Mouse (Mus musculus): ENCODE results near the gene Zbtb8a.
A peak's percentile ranks its signal among the peaks of the same experiment; 100 is the strongest.
"Not testable (repeated sequence)": the region's sequence is repeated elsewhere in the genome, so short reads cannot be mapped to it uniquely, and the experiment has no call there.

Zbtb8a gene

DNA sequence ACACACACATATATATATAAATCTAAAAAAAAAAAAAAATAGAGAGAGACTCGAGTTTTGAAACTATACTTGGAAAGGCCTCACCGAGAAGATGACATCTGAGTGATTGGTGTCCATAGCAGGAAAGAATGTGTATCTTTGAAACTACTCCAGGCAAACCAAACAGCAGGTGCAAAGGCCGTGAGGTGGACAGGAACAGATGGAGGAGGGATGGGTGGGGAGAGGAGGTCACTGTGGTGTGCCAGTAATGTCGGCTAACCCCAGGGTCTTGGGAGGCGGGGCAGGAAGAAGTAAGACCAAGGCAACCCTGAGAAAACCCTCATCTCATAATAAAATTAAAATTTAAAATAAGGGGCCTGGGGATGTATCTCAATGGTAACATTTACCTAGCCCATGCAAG lies 2.1 kb downstream of the Zbtb8a start:
- DNase-seq, result no peak

DNA sequence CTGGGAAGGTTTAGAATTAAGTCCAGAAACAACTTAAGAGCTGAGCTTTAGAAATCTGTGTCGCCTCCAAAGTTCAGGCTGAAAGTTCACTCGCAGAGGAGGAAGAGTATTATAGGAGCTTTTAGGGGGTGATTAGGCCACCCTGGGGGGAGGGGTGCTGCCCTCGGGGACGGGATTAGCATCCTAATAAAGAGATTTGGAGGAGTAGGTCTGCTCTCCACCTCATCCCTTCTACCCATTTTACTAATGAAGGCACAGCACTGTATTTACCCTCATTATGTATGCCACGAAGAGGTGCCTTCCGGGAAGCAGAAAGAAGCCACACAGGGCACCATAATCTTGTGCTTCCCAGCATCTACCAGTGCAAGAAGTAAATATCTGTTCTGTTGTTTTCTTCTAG lies 2.9 kb downstream of the Zbtb8a start:
- no peak for DNase-seq

- DNase-seq, result no peak
Measured at GRCm38 (mm10) chr4:129374219-129374755, 3.6 kb downstream of the Zbtb8a start.

DNA sequence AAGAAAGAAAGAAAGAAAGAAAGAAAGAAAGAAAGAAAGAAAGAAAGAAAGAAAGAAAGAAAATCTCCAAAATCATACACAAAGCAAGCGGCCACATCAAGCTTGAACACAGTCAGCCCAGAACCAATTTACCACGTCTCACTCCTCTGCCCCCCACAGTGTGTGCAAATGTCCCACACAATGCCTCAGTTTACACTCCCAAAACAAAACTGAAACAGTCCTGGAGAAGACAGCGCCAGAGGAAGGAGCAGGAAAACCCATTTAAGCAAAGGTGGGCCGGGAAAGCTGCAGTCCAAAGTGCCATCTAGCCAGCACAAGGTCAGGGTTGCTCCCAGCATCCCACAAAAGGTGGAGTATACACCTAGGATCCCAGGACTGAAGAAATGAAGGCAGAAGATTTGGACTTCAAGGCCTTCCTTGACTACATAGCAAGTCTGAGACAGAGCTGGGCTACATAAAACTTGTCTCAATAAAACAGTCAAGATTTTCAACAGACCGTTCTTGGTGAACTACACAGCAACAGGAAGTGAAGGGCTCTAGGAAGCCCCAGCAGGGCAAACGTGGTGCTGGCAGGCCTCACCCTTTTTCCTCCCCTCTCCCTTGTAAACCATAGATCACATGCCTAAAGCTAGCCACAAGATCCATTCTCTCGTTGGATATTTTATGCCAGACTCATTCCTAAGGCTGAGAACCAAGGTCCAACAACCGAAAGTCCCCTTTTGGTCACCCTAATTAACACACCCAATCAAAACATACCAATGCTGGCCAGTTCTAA lies 4.5 kb downstream of the Zbtb8a start:
- no peak for DNase-seq

GRCm38 (mm10) chr4:129371391-129371790 lies 6.5 kb downstream of the Zbtb8a start:
- DNase-seq, result no peak

GRCm38 (mm10) chr4:129365224-129365623 lies 12.7 kb downstream of the Zbtb8a start:
- DNase-seq, result no peak

DNA sequence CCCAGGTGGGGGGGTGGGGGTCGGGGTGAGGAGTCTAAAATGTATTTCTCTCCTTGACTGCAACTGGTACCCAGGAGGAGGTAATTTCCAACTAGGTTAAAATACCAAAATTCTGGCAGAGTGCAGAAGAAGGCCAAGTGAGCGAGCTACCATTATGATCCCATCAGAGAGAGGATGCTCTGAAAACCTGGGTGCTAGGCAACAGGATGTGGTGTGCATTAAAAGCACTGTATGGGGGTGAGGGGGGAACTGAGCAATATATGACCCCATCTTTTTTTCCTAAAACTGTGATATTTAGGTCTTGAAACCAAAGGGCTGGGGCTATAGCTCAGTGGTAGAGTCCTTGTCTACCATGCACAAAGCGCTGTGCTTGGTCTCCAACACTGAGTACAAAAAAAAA lies 13.5 kb downstream of the Zbtb8a start:
- no peak for DNase-seq

GRCm38 (mm10) chr4:129363463-129363862 lies 14.5 kb downstream of the Zbtb8a start:
- DNase-seq, result no peak

DNA sequence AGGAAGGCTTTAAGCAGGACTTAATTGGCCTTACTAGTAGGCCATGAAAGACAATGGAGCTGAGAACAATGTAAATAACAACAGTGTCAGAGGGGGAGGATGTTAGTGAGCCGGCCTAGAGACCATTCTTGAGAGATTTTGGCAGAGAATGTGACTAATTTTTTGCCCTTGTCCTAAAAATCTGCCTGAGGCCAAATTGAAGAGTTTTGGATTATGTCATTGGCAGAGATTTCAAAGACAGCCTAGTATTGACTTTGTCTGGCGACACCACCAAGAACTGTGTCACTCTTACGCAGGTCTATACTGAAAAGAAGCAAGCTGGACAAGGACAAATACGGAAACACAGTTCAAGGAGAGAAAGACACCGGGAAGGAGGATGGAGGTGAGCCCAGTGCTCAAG lies 15.1 kb downstream of the Zbtb8a start:
- DNase-seq, result no peak

- DNase-seq, result not testable (repeated sequence)
Measured at GRCm38 (mm10) chr4:129362238-129362637, 15.7 kb downstream of the Zbtb8a start.

DNA sequence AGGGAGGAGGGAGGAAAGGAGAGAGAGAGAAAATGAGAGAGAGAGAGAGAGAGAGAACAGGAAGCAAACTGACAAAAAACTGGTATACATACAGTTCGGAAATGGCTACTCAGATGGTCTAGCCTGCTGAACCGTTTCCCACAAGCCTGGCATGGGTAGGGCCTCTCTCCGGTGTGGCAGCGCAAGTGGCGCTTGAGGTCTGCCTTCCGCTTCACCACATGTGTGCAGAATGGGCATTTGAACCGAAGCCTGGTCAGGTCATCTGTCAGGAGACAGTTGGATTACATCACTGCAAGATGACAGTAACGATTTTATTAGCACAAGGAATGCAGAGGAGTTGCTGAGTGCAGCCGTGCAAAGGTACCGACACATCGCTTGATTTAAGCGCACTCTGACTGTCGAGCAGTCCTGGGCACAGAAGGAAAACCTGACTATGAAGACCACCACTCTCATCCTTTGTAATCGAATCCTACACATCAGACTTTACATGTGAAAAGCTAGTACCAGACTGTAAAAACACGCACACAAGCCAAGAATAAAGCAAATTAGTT lies 20.2 kb downstream of the Zbtb8a start:
- no peak for DNase-seq

DNA sequence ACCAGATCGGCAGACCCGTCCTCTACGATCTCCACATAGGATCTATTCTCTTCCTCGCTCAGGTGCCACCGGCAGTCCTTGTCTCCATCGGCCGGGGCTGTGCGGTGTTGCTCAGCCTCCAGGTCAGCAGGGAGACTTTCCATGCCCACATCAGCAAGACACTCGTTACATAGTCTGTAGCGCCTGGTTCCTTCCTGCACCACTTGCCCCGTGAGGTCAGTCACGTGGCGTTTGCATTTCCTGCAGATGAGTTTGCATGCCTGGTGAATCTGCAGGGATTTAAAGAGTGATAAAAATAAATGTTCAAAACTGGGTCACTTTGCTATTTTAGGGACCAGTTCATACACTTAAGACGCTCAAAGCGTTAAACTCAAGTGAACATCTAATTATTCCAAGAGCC lies 23.7 kb downstream of the Zbtb8a start:
- no peak for DNase-seq

- DNase-seq, result no peak
Measured at GRCm38 (mm10) chr4:129353176-129353575, 24.7 kb downstream of the Zbtb8a start.

- DNase-seq, result no peak
Measured at GRCm38 (mm10) chr4:129351111-129351510, 26.8 kb downstream of the Zbtb8a start.

- DNase-seq, result peak; percentile 80
Measured at GRCm38 (mm10) chr4:129350644-129351043, 27.3 kb downstream of the Zbtb8a start.

DNA sequence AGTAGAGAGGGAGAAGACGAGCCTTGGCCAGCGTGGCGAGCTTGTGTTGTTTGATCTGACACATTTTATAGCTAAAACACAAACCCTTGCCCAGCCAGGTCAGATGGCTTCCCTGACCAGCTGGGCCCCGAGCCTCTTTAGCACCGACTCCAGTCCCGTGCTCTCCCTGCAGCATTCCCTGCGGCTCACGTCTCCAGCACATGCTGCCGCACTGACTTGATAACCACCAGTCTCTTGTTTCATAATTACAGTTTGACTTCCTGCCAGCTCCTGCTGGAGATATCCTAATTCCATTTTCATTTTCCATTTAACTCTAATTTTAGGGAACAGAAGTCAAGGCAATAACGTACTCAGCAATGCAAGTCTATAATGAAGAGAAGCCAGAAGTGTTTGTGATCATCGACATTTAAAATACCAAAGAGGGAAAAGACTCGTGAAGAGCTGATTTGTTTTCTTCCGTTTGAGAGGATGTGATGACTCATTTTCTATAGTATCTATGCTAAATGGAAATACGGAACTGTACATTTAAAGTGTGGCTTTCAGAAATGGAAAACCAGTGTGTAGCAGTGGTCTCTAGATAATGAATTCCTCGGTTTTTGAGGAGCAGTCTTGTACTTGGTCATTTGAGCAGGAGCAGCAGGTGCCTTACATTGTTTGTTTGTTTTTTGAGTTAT lies 31.3 kb downstream of the Zbtb8a start:
- DNase-seq, result no peak

DNA sequence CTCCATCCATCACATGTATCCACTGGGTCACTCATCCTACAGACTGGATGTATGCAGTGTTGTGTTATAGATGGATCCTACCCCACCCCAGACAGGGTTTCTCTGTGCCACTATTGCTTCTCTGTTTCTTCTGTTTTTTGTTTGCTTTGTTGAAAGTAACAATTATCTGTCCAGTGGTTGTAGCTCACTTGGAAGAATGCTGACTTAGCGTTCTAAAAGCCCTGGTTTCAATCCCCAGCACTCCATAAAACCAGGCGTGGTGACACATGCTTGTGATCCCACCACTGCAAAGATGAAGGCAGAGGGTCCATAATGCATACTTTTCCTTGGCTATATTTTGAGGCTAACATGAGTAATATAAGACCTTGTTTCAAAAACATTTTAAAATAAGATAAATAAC lies 35.2 kb downstream of the Zbtb8a start:
- DNase-seq, result no peak

DNA sequence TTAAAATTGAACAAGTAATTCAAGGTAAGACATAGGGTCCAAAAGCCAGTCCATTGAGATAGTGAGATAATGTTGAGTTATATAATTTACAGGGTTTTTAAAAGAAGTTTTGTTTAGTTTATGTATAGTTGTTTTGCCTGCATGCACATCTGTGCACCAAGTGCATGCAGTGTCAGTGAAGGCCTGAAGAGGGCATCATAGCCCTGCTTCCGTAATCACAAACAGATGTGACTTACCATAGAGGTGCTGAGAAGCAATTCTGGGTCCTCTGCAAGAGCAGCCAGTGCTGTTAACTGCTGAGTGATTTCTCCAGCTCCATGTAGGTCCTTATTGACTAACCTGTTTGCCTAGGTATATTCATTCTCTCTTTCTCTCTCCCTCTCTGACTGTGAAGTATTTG lies 36.0 kb downstream of the Zbtb8a start:
- DNase-seq, result no peak

DNA sequence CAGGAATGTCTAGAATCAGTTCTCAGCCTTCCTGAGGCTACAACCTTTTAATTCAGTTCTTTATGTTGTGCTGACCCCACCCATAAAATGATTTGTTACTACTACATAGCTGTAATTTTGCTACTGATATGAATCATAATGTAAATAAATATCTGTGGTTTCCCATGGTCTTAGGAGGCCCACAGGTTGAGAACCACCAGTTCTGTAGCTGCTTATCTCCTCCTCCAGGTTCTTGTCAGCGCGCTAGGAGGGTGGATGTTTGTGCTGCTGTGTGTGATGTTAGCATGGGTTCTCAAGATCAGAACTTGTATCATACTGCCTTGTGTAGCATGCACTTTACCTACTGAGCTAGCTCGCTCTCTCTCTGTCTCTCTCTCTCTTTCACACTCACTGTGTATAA lies 38.2 kb downstream of the Zbtb8a start:
- DNase-seq, result no peak

- no peak for DNase-seq
Measured at GRCm38 (mm10) chr4:129336291-129336690, 41.6 kb downstream of the Zbtb8a start.

DNA sequence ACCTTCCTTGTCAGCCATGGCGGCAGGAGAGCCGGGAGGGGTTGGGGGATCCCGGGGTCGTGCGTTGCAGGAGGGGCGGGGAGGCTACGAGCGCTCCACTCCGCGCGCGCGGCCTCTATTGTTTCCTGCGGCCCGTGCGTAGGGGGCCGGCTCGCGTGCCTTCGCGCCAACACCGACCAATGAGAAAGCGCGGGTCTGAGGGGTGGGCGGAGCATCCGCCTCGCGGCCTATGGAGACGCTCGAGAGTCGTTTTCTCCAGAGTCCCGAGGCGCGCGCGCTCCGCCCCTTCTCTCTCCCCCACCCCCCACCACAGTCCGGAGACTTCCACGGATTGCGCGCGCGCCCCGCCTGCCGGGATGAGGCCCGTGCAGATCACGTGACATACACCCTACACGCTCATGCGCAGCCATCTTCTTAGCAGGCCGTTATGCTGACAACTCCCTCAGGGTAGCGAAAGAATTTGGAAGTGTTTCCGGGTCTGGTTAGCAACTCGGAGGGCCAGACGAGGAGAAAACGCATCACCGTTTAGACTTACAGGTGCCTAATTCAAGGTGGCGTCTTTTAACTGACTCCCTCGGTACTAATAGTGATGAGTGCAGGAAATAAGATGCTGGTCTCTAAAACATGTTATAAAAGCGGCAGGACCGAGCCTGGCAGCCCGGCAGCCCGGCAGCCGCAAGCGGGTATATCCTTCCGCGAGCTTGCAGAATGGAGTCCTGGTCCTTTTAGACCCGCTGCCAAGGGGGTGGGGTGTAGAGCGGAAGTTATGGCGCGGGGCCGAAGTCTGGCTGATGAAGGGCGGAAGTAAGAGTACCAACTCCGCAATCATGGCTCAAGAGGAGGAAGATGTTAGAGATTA lies 42.5 kb downstream of the Zbtb8a start, which contains the start of the genes Rbbp4 and Zbtb8os:
Gene Rbbp4, minus strand, starts transcription at position 155 of the 859 bp plus-strand sequence.
Gene Zbtb8os, plus strand, starts transcription at position 480 of the 859 bp plus-strand sequence.
- DNase-seq, result peak; percentile 97

GRCm38 (mm10) chr4:129334677-129335215 lies 43.2 kb downstream of the Zbtb8a start:
- DNase-seq, result no peak

All from kidney, adult 9 months (tissue).